Mouse (Mus musculus) left cerebral cortex, adult 2 months (tissue): ENCODE results near the gene Itga7. TPM values are rescaled to one million over a fixed set of nuclear protein-coding genes. Genes with fewer than 3 reads are reported as not detected.
A peak's percentile ranks its signal among the peaks of the same experiment; 100 is the strongest.

Source experiments
- DNase-seq, 2 experiments: peaks; one replicate each; pipeline ENCODE4 v3.0.0; 2021 to 2022; ENCODE audit warnings: low spot score in 2 of 2, mixed read lengths in 1 of 2; ENCODE audit errors: extremely low spot score in 1 of 2
- H3K27ac ChIP-seq: fragments of 200-600 bp; 2 replicates; pipeline ENCODE4 v1.8.1; 2022
- H3K4me3 ChIP-seq: fragments of 200-600 bp; 2 replicates; pipeline ENCODE4 v1.8.1; 2022
- CTCF ChIP-seq: fragments of 200-600 bp; IDR thresholded peaks from 2 replicates; pipeline ENCODE4 v1.8.1; 2022; ENCODE audit warnings: antibody characterized with exemption, mild to moderate bottlenecking, moderate library complexity
- intact Hi-C: fragments of 180-260 bp; cut with DNase I; formaldehyde crosslinking; loops from one replicate; pipeline ENCODE4 v1.15.1; 2025
- total RNA-seq, 2 experiments: library from RNA; stranded (reverse); gene quantifications; 2 replicates each; pipeline ENCODE4 v1.2.3; 2021

Itga7 gene
- total RNA-seq, 2 experiments from 2014 or later, result 13.2 to 16.3 TPM

- TF ChIP-seq CTCF, result no peak
- Histone ChIP-seq H3K27ac (no peak overlapping the region), H3K4me3 (no peak overlapping the region)
- no peak for DNase-seq
- intact Hi-C loops, result no loop called here
Observed at GRCm38 (mm10) chr10:128940475-128941061, 7.0 kb downstream of the Itga7 start.

- H3K4me3 ChIP-seq, result no peak overlapping the region
- DNase-seq, result no peak
- H3K27ac ChIP-seq, result no peak overlapping the region
- intact Hi-C loops, result no loop called here
- peak; percentile 50 for TF ChIP-seq CTCF
Observed at GRCm38 (mm10) chr10:128945675-128946074, 12.1 kb downstream of the Itga7 start.

GRCm38 (mm10) chr10:128947496-128947895 is 13.9 kb downstream of the Itga7 start:
- no peak for DNase-seq
- no peak overlapping the region for H3K27ac ChIP-seq
- H3K4me3 ChIP-seq, result no peak overlapping the region
- intact Hi-C loops, result no loop called here
- TF ChIP-seq CTCF, result no peak

- Histone ChIP-seq H3K27ac (no peak overlapping the region), H3K4me3 (peak overlapping the region; percentile 9; the same call in 1 of the 2 replicates)
- no peak for DNase-seq
- intact Hi-C loops, result no loop called here
- TF ChIP-seq CTCF, result no peak
Observed at GRCm38 (mm10) chr10:128950208-128950887, 16.7 kb downstream of the Itga7 start.

- Histone ChIP-seq H3K27ac (no peak overlapping the region), H3K4me3 (no peak overlapping the region)
- TF ChIP-seq CTCF, result no peak
- no peak for DNase-seq
- intact Hi-C loops, result no loop called here
Observed at GRCm38 (mm10) chr10:128958340-128958739, 24.7 kb downstream of the Itga7 start.

GRCm38 (mm10) chr10:128960142-128960541 is 26.5 kb downstream of the Itga7 start:
- DNase-seq, result no peak
- Histone ChIP-seq H3K4me3 (no peak overlapping the region), H3K27ac (no peak overlapping the region)
- intact Hi-C loops, result no loop called here
- no peak for TF ChIP-seq CTCF

- Histone ChIP-seq H3K27ac (no peak within 1 kb of the TSS), H3K4me3 (no peak within 1 kb of the TSS)
- no peak for TF ChIP-seq CTCF
- intact Hi-C loops, result no loop called here
- no peak for DNase-seq
Observed at GRCm38 (mm10) chr10:128960590-128961584, 27.3 kb downstream of the Itga7 start, which contains the start of gene Mettl7b. Gene Mettl7b (minus strand): TSS chr10:128960988.

- H3K27ac ChIP-seq, result no peak overlapping the region
- no peak for DNase-seq
- intact Hi-C loops, result no loop called here
- no peak for TF ChIP-seq CTCF
- H3K4me3 ChIP-seq, result no peak overlapping the region
Observed at GRCm38 (mm10) chr10:128964961-128965360, 31.3 kb downstream of the Itga7 start.

- intact Hi-C loops, result no loop called here
- DNase-seq, result no peak
- Histone ChIP-seq H3K4me3 (no peak overlapping the region), H3K27ac (no peak overlapping the region)
- TF ChIP-seq CTCF, result no peak
Observed at GRCm38 (mm10) chr10:128965871-128966270, 32.3 kb downstream of the Itga7 start.

- TF ChIP-seq CTCF, result no peak
Observed at GRCm38 (mm10) chr10:128968341-128968749, 34.7 kb downstream of the Itga7 start.

GRCm38 (mm10) chr10:128970740-128971250 is 37.2 kb downstream of the Itga7 start:
- Histone ChIP-seq H3K27ac (no peak overlapping the region), H3K4me3 (no peak overlapping the region)
- intact Hi-C loops, result no loop called here
- DNase-seq, result no peak
- no peak for TF ChIP-seq CTCF

More at GRCm38 (mm10) chr10:128968341-128968749, 34.7 kb downstream of the Itga7 start:
- DNase-seq, result no peak
- Histone ChIP-seq H3K4me3 (no peak overlapping the region), H3K27ac (no peak overlapping the region)
- intact Hi-C loops, result no loop called here
